8 mouse cellular contexts compared by ENCODE assay signal in the genomic region with DNA sequence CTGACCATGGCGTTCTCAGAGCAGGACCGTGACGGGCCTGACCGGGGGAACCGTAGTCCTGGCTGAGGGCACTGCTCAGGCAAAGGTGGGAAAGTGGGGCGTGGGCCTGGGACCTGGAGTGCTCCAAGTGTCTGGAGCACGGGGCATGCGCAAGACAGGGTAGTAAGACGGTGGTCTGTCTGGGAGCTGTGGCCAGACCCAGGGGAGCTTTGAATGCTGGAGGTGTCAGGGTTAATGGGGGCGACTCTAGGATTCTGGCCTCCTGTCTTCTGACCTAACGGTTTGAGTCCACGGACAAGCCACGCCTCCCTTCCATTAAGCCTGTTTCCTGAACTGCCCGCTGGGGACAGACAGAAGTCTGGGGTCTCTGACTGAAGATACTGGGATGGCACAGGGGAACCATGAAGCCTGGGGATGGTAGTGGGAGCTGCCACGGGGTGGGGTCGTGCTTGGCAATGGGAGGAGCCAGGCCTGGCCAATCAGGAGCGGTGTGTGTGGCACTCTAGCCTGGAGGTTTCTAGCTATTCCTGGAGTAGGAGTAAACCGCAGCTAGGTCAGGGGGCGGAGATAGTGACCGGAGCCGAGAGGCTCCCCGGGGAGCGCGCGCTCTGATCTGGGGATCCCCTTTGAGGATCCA. TPM values are rescaled to one million over a fixed set of nuclear protein-coding genes. Genes with fewer than 3 reads are reported as not detected.
A peak's percentile ranks its signal among the peaks of the same experiment; 100 is the strongest.
DNase-seq lines count a peak whose midpoint lies in the region; ATAC-seq lines count a peak whose summit lies in the region.

No protein-coding gene starts in this region.

- H3K27ac ChIP-seq in hindbrain, embryonic 13.5 days = no peak overlapping the region
- H3K27ac ChIP-seq in liver, embryonic 11.5 days (ENCODE audit: low read depth, low read length) = peak overlapping the region; percentile 77

- H3K4me3 ChIP-seq in hindbrain, embryonic 13.5 days = peak overlapping the region; percentile 76
- H3K4me3 ChIP-seq in liver, embryonic 11.5 days (ENCODE audit: low read depth, low read length) = peak overlapping the region; percentile 87

- H3K36me3 ChIP-seq in hindbrain, embryonic 13.5 days = peaks cover 6% of the 10 kb centered on the region
- peaks cover 3% of the 10 kb centered on the region; the same call in 1 of the 2 replicates for H3K36me3 ChIP-seq in liver, embryonic 11.5 days (ENCODE audit: control insufficient read depth, insufficient read depth, low read length)

- H3K9me3 ChIP-seq in hindbrain, embryonic 13.5 days = no peaks in the 10 kb centered on the region
- H3K9me3 ChIP-seq in liver, embryonic 11.5 days (ENCODE audit: control insufficient read depth, low read length) = no peaks in the 10 kb centered on the region

- H3K4me1 ChIP-seq in hindbrain, embryonic 13.5 days (replicated peaks) = peaks cover 34% of the 10 kb centered on the region
- H3K4me1 ChIP-seq in liver, embryonic 11.5 days (replicated peaks; ENCODE audit: control insufficient read depth, insufficient read depth, low read length) = peaks cover 47% of the 10 kb centered on the region

- H3K4me2 ChIP-seq in hindbrain, embryonic 13.5 days = peak overlapping the region; percentile 89
- peak overlapping the region; percentile 96 for H3K4me2 ChIP-seq in liver, embryonic 11.5 days

- WGBS in hindbrain, embryonic 13.5 days = 10% methylated on average over 25 of the region's 25 CpGs
- 3% methylated on average over 25 of the region's 25 CpGs for WGBS in liver, embryonic 11.5 days

- peak overlapping the region; percentile 46; the same call in 1 of the 2 replicates for H3K9ac ChIP-seq in hindbrain, embryonic 13.5 days
- H3K9ac ChIP-seq in liver, embryonic 11.5 days (ENCODE audit: low read depth, low read length) = peak overlapping the region; percentile 83

- peaks cover 19% of the 10 kb centered on the region; the same call in 1 of the 2 replicates for H3K27me3 ChIP-seq in hindbrain, embryonic 13.5 days
- no peaks in the 10 kb centered on the region for H3K27me3 ChIP-seq in liver, embryonic 11.5 days (replicated peaks; ENCODE audit: control insufficient read depth, insufficient read depth, low read length)

- peak; percentile 71 to 82 for DNase-seq in right cerebral cortex, postnatal 10 days (ENCODE audit: low spot score in 2 of 2)
- DNase-seq in right cerebral cortex, postnatal 36 days (ENCODE audit: low spot score in 2 of 2) = no peak
- DNase-seq in cerebellum, adult 8-10 months = peak; percentile 65
- DNase-seq in forelimb bud, embryonic 11.5 days (ENCODE audit: low read depth, low spot score) = peak; percentile 62
- DNase-seq in liver, embryonic 11.5 days (ENCODE audit: low spot score) = peak; percentile 84
- peak; percentile 80 to 84 for DNase-seq in monocyte, adult 2 months (ENCODE audit: low read depth in 1 of 2, low spot score in 2 of 2)
- peak; percentile 78 for DNase-seq in testis, postnatal 10 days (ENCODE audit: low spot score)

- peak; percentile 22; the same call in 1 of the 2 replicates for ATAC-seq in hindbrain, embryonic 13.5 days (ENCODE audit: low FRiP score)
- ATAC-seq in liver, embryonic 11.5 days (replicated peaks; ENCODE audit: low FRiP score) = peak; percentile 78

RNA-seq across cellular contexts. Expression of gene St6galnac6, which starts 8.8 kb away (rescaled TPM):
- polyA plus RNA-seq in hindbrain, embryonic 13.5 days (2015; fragmentation: Nextera tagmentation; extraction: Ambion mirVana) = 13.1 and 13.5 TPM in 2 replicates
- 9.6 and 10.6 TPM in 2 replicates for polyA plus RNA-seq in liver, embryonic 11.5 days (2014; fragmentation: Nextera tagmentation; extraction: Ambion mirVana)

RNA-seq across cellular contexts. Expression of gene Ak1, which starts 13.3 kb away (rescaled TPM):
- polyA plus RNA-seq in hindbrain, embryonic 13.5 days (2015; fragmentation: Nextera tagmentation; extraction: Ambion mirVana) = 68.9 and 71.5 TPM in 2 replicates
- polyA plus RNA-seq in liver, embryonic 11.5 days (2014; fragmentation: Nextera tagmentation; extraction: Ambion mirVana) = 6.7 and 8.3 TPM in 2 replicates

RNA-seq across cellular contexts. Expression of gene St6galnac4, which starts 21.4 kb away (rescaled TPM):
- polyA plus RNA-seq in hindbrain, embryonic 13.5 days (2015; fragmentation: Nextera tagmentation; extraction: Ambion mirVana) = 22.8 and 23.4 TPM in 2 replicates
- 26.0 and 28.8 TPM in 2 replicates for polyA plus RNA-seq in liver, embryonic 11.5 days (2014; fragmentation: Nextera tagmentation; extraction: Ambion mirVana)

RNA-seq across cellular contexts. Expression of gene 9430097D07Rik, which starts 32.8 kb away (rescaled TPM):
- 0.53 and 0.56 TPM in 2 replicates for polyA plus RNA-seq in hindbrain, embryonic 13.5 days (2015; fragmentation: Nextera tagmentation; extraction: Ambion mirVana)
- polyA plus RNA-seq in liver, embryonic 11.5 days (2014; fragmentation: Nextera tagmentation; extraction: Ambion mirVana) = not detected in 2 replicates

RNA-seq across cellular contexts. Expression of gene Pip5kl1, which starts 33.7 kb away (rescaled TPM):
- 9.0 and 9.6 TPM in 2 replicates for polyA plus RNA-seq in hindbrain, embryonic 13.5 days (2015; fragmentation: Nextera tagmentation; extraction: Ambion mirVana)
- polyA plus RNA-seq in liver, embryonic 11.5 days (2014; fragmentation: Nextera tagmentation; extraction: Ambion mirVana) = 0.48 TPM in 1 of 2 replicates, not detected in the other

Comparison
In these comparisons a context has a peak if more than half of its experiments do, and no peak if none do; other contexts are left out.
1. DNase-seq: peak in right cerebral cortex, postnatal 10 days (2 of 2), cerebellum, adult 8-10 months (single experiment), forelimb bud, embryonic 11.5 days (single experiment), liver, embryonic 11.5 days (single experiment), monocyte, adult 2 months (2 of 2) and testis, postnatal 10 days (single experiment); none in right cerebral cortex, postnatal 36 days (0 of 2).